Mouse (Mus musculus): ENCODE measurements around the gene Sorcs2.

Sorcs2 gene

GRCm38 (mm10) chr5:36003797-36004196 is 394.1 kb downstream of the Sorcs2 start:
- no peak for DNase-seq (ENCODE audit: low spot score)

GRCm38 (mm10) chr5:35989986-35990735 is 407.8 kb downstream of the Sorcs2 start:
- DNase-seq (ENCODE audit: low spot score): no peak

GRCm38 (mm10) chr5:35989506-35989905 is 408.4 kb downstream of the Sorcs2 start:
- DNase-seq (ENCODE audit: low spot score): no peak

GRCm38 (mm10) chr5:35988085-35988484 is 409.9 kb downstream of the Sorcs2 start:
- no peak for DNase-seq (ENCODE audit: low spot score)

GRCm38 (mm10) chr5:35985611-35986010 is 412.3 kb downstream of the Sorcs2 start:
- no peak for DNase-seq (ENCODE audit: low spot score)

GRCm38 (mm10) chr5:35981976-35982375 is 416.0 kb downstream of the Sorcs2 start:
- peak; percentile 69 for DNase-seq (ENCODE audit: low spot score)

GRCm38 (mm10) chr5:35981341-35981740 is 416.6 kb downstream of the Sorcs2 start:
- no peak for DNase-seq (ENCODE audit: low spot score)

- DNase-seq (ENCODE audit: low spot score): no peak
Measured at GRCm38 (mm10) chr5:35980542-35980941, 417.4 kb downstream of the Sorcs2 start.

GRCm38 (mm10) chr5:35975681-35976080 is 422.3 kb downstream of the Sorcs2 start:
- DNase-seq (ENCODE audit: low spot score): peak; percentile 39

GRCm38 (mm10) chr5:35974265-35974664 is 423.7 kb downstream of the Sorcs2 start:
- no peak for DNase-seq (ENCODE audit: low spot score)

GRCm38 (mm10) chr5:35973800-35974199 is 424.1 kb downstream of the Sorcs2 start:
- DNase-seq (ENCODE audit: low spot score): peak; percentile 58

GRCm38 (mm10) chr5:35972739-35973138 is 425.2 kb downstream of the Sorcs2 start:
- no peak for DNase-seq (ENCODE audit: low spot score)

- peak; percentile 44 for DNase-seq (ENCODE audit: low spot score)
Measured at GRCm38 (mm10) chr5:35971841-35972578, 425.9 kb downstream of the Sorcs2 start.

- DNase-seq (ENCODE audit: low spot score): no peak
Measured at GRCm38 (mm10) chr5:35970380-35971105, 427.4 kb downstream of the Sorcs2 start.

GRCm38 (mm10) chr5:35969857-35970256 is 428.1 kb downstream of the Sorcs2 start:
- no peak for DNase-seq (ENCODE audit: low spot score)

All from ovary, postnatal 10 days (tissue).